In the genomic region with DNA sequence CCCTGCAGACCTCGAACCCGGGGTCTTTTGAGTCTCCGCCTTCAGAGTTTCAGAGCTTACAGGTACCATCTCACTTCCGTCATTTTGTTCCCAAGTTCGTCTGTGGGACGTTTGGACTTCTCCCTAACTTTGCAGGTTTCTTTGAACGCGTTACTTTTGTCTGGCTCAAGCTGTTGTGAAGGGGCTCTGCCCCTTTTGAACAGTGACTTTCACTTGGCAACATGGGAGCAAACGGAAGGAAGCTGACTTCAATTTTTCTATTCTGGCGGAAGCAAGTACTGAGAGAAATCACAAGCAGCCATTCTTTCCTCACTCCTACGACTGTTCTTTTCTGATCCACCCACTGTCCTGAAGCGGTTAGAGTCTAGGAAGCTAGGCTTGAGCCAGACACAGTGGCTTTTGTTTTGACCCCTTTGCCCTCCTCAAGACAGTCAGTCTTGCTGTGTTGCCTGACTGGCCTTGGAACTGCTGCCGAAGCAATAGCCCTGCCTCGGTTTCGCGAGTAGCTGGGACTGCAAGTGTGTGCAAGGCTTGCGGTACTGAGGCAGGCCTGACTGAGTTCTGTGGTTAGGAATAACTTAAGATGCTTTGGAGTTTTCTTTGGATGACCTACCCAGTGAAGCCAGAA, we compare ENCODE assay signal across 8 mouse cellular contexts. TPM values are rescaled to one million over a fixed set of nuclear protein-coding genes. Genes with fewer than 3 reads are reported as not detected.
DNase-seq lines count a peak whose midpoint lies in the region; ATAC-seq and TF ChIP-seq lines count a peak whose summit lies in the region.

No protein-coding gene starts in this region.

- 18% methylated on average over 17 of the region's 17 CpGs for WGBS in liver, adult 2 months
- WGBS in embryonic facial prominence, embryonic 11.5 days: 22% methylated on average over 17 of the region's 17 CpGs
- 28% methylated on average over 17 of the region's 17 CpGs for WGBS in hindbrain, embryonic 12.5 days
- WGBS in liver, embryonic 14.5 days (ENCODE audit: insufficient replicate concordance): 21% methylated on average over 17 of the region's 17 CpGs
- 23% methylated on average over 17 of the region's 17 CpGs for WGBS in stomach, embryonic 14.5 days

- H3K27ac ChIP-seq in liver, adult 2 months (replicated peaks; ENCODE audit: insufficient read depth, low read depth, low read length): peak overlapping the region; percentile 46
- H3K27ac ChIP-seq in embryonic facial prominence, embryonic 11.5 days (replicated peaks; ENCODE audit: low read depth, low read length): no peak overlapping the region
- no peak overlapping the region for H3K27ac ChIP-seq in hindbrain, embryonic 12.5 days
- H3K27ac ChIP-seq in liver, embryonic 14.5 days: peak overlapping the region; percentile 71
- peak overlapping the region; percentile 95; the same call in 1 of the 2 replicates for H3K27ac ChIP-seq in stomach, embryonic 14.5 days (ENCODE audit: low read length)

- no peak for TF ChIP-seq POLR2A in liver, adult 2 months (IDR thresholded peaks at IDR 0.05; ENCODE audit: extremely low read depth, insufficient read depth, low read length)

- peak; percentile 14 for DNase-seq in liver, adult 2 months (ENCODE audit: extremely low read depth, low read depth, low spot score)
- DNase-seq in liver: no peak
- DNase-seq in embryonic facial prominence, embryonic 11.5 days (ENCODE audit: low spot score): no peak
- DNase-seq in liver, embryonic 14.5 days (ENCODE audit: low read depth in 3 of 3, low spot score in 3 of 3): no peak
- DNase-seq in ovary, adult 18-20 months (ENCODE audit: low spot score): no peak
- DNase-seq in cerebellum, postnatal 25 days: no peak

- TF ChIP-seq CTCF in liver, adult 2 months (IDR thresholded peaks at IDR 0.05; ENCODE audit: low read depth, low read length): no peak
- no peak for TF ChIP-seq CTCF in liver, embryonic 14.5 days (IDR thresholded peaks at IDR 0.05; ENCODE audit: low read depth)

- H3K4me1 ChIP-seq in liver, adult 2 months (ENCODE audit: control insufficient read depth, insufficient read depth, low read length): peaks cover 14% of the 10 kb centered on the region
- no peaks in the 10 kb centered on the region for H3K4me1 ChIP-seq in embryonic facial prominence, embryonic 11.5 days (ENCODE audit: control insufficient read depth, insufficient read depth, low read length)
- H3K4me1 ChIP-seq in hindbrain, embryonic 12.5 days: peaks cover 19% of the 10 kb centered on the region
- H3K4me1 ChIP-seq in liver, embryonic 14.5 days (replicated peaks; ENCODE audit: control insufficient read depth in 2 of 2, insufficient read depth in 2 of 2, low read length in 1 of 2): peaks cover 17 to 22% of the 10 kb centered on the region in 2 experiments
- peaks cover 10% of the 10 kb centered on the region; the same call in 1 of the 2 replicates for H3K4me1 ChIP-seq in stomach, embryonic 14.5 days (ENCODE audit: control insufficient read depth, insufficient read depth, low read length)

- no peak for ATAC-seq in embryonic facial prominence, embryonic 11.5 days (replicated peaks; ENCODE audit: insufficient number of reproducible peaks, low FRiP score, low TSS enrichment, low read depth)
- ATAC-seq in hindbrain, embryonic 12.5 days (ENCODE audit: low FRiP score): no peak
- no peak for ATAC-seq in liver, embryonic 14.5 days (ENCODE audit: insufficient read depth)
- no peak for ATAC-seq in stomach, embryonic 14.5 days (ENCODE audit: insufficient number of reproducible peaks, insufficient read depth, low FRiP score, low read depth)

- H3K4me3 ChIP-seq in liver, adult 2 months (ENCODE audit: insufficient read depth, low read depth, low read length): peak overlapping the region; percentile 46
- H3K4me3 ChIP-seq in embryonic facial prominence, embryonic 11.5 days (ENCODE audit: low read depth, low read length): peak overlapping the region; percentile 93
- peak overlapping the region; percentile 93 for H3K4me3 ChIP-seq in hindbrain, embryonic 12.5 days
- peak overlapping the region; percentile 90 to 92 for H3K4me3 ChIP-seq in liver, embryonic 14.5 days (ENCODE audit: insufficient read depth in 1 of 2, low read depth in 2 of 2, low read length in 2 of 2)
- H3K4me3 ChIP-seq in stomach, embryonic 14.5 days (ENCODE audit: low read depth, low read length): peak overlapping the region; percentile 67

- H3K27me3 ChIP-seq in liver, adult 2 months (ENCODE audit: control insufficient read depth, insufficient read depth, low read length): no peaks in the 10 kb centered on the region
- no peaks in the 10 kb centered on the region for H3K27me3 ChIP-seq in embryonic facial prominence, embryonic 11.5 days (ENCODE audit: control insufficient read depth, insufficient read depth, low read length)
- no peaks in the 10 kb centered on the region for H3K27me3 ChIP-seq in hindbrain, embryonic 12.5 days
- H3K27me3 ChIP-seq in liver, embryonic 14.5 days (ENCODE audit: control insufficient read depth, insufficient read depth, low read length): no peaks in the 10 kb centered on the region
- H3K27me3 ChIP-seq in stomach, embryonic 14.5 days (ENCODE audit: control insufficient read depth, insufficient read depth, low read length): no peaks in the 10 kb centered on the region

- H3K9me3 ChIP-seq in embryonic facial prominence, embryonic 11.5 days (replicated peaks; ENCODE audit: control insufficient read depth, low read length): no peaks in the 10 kb centered on the region
- no peaks in the 10 kb centered on the region for H3K9me3 ChIP-seq in hindbrain, embryonic 12.5 days (replicated peaks)
- H3K9me3 ChIP-seq in liver, embryonic 14.5 days (ENCODE audit: control insufficient read depth, low read length): no peaks in the 10 kb centered on the region
- H3K9me3 ChIP-seq in stomach, embryonic 14.5 days (ENCODE audit: control insufficient read depth, low read depth, low read length): no peaks in the 10 kb centered on the region

- H3K36me3 ChIP-seq in liver, adult 2 months (ENCODE audit: control insufficient read depth, insufficient read depth, low read length): peaks cover 10% of the 10 kb centered on the region
- H3K36me3 ChIP-seq in embryonic facial prominence, embryonic 11.5 days (replicated peaks; ENCODE audit: control insufficient read depth, insufficient read depth, low read depth, low read length): no peaks in the 10 kb centered on the region; the same call in 1 of the 2 replicates
- peaks cover 29% of the 10 kb centered on the region for H3K36me3 ChIP-seq in hindbrain, embryonic 12.5 days
- peaks cover 16% of the 10 kb centered on the region for H3K36me3 ChIP-seq in liver, embryonic 14.5 days (replicated peaks; ENCODE audit: control insufficient read depth, insufficient read depth, low read depth)
- H3K36me3 ChIP-seq in stomach, embryonic 14.5 days (ENCODE audit: control insufficient read depth, insufficient read depth, low read length): peaks cover 24% of the 10 kb centered on the region; the same call in 1 of the 2 replicates

- no peak for TF ChIP-seq EP300 in liver, embryonic 14.5 days (IDR thresholded peaks at IDR 0.05; ENCODE audit: low read depth)

- H3K79me2 ChIP-seq in liver, adult 2 months (ENCODE audit: control insufficient read depth, insufficient read depth, low read length): peaks cover 18% of the 10 kb centered on the region; the same call in 1 of the 2 replicates

- H3K4me2 ChIP-seq in embryonic facial prominence, embryonic 11.5 days (ENCODE audit: low read depth, low read length): peak overlapping the region; percentile 50
- H3K4me2 ChIP-seq in hindbrain, embryonic 12.5 days (replicated peaks): peak overlapping the region; percentile 88
- peak overlapping the region; percentile 74 for H3K4me2 ChIP-seq in liver, embryonic 14.5 days (ENCODE audit: low read depth)
- peak overlapping the region; percentile 76 for H3K4me2 ChIP-seq in stomach, embryonic 14.5 days (replicated peaks; ENCODE audit: low read depth, low read length)

- H3K9ac ChIP-seq in liver, adult 2 months (ENCODE audit: low read depth, low read length): peak overlapping the region; percentile 24
- peak overlapping the region; percentile 96 for H3K9ac ChIP-seq in embryonic facial prominence, embryonic 11.5 days (replicated peaks; ENCODE audit: low read length)
- peak overlapping the region; percentile 97 for H3K9ac ChIP-seq in hindbrain, embryonic 12.5 days
- peak overlapping the region; percentile 89 for H3K9ac ChIP-seq in liver, embryonic 14.5 days (replicated peaks)
- peak overlapping the region; percentile 89 for H3K9ac ChIP-seq in stomach, embryonic 14.5 days (replicated peaks; ENCODE audit: low read depth, low read length)

RNA-seq across cellular contexts. Expression of a gene that starts 0.8 kb away (rescaled TPM):
- 46.5 and 62.0 TPM in 2 replicates for total RNA-seq in liver, adult 2 months (2014; rRNA removed)
- 66.3 and 70.4 TPM in 2 replicates for polyA plus RNA-seq in liver, adult 2 months (2012; rRNA removed)
- 68.4 and 70.2 TPM in 2 replicates for polyA plus RNA-seq in embryonic facial prominence, embryonic 11.5 days (2014; fragmentation: Nextera tagmentation; extraction: Ambion mirVana)
- 69.4 and 69.8 TPM in 2 replicates for polyA plus RNA-seq in hindbrain, embryonic 12.5 days (2016; fragmentation: Nextera tagmentation; extraction: Ambion mirVana)
- 26.4 and 33.2 TPM in 2 replicates for polyA plus RNA-seq in liver, embryonic 14.5 days (2012; rRNA removed)
- polyA plus RNA-seq in liver, embryonic 14.5 days (2014; fragmentation: Nextera tagmentation; extraction: Ambion mirVana): 42.8 and 45.4 TPM in 2 replicates
- 109 and 112 TPM in 2 replicates for polyA plus RNA-seq in stomach, embryonic 14.5 days (2014; fragmentation: Nextera tagmentation; extraction: Ambion mirVana)

RNA-seq across cellular contexts. Expression of a gene that starts 5.6 kb away (rescaled TPM):
- total RNA-seq in liver, adult 2 months (2014; rRNA removed): 0.09 and 0.47 TPM in 2 replicates
- 0.18 and 0.24 TPM in 2 replicates for polyA plus RNA-seq in liver, adult 2 months (2012; rRNA removed)
- polyA plus RNA-seq in embryonic facial prominence, embryonic 11.5 days (2014; fragmentation: Nextera tagmentation; extraction: Ambion mirVana): 0.38 and 0.84 TPM in 2 replicates
- 0.50 and 0.52 TPM in 2 replicates for polyA plus RNA-seq in hindbrain, embryonic 12.5 days (2016; fragmentation: Nextera tagmentation; extraction: Ambion mirVana)
- 0.34 and 0.39 TPM in 2 replicates for polyA plus RNA-seq in liver, embryonic 14.5 days (2012; rRNA removed)
- polyA plus RNA-seq in liver, embryonic 14.5 days (2014; fragmentation: Nextera tagmentation; extraction: Ambion mirVana): 0.19 and 0.23 TPM in 2 replicates
- polyA plus RNA-seq in stomach, embryonic 14.5 days (2014; fragmentation: Nextera tagmentation; extraction: Ambion mirVana): 0.59 and 1.6 TPM in 2 replicates

RNA-seq across cellular contexts. Expression of a gene that starts 6.7 kb away (rescaled TPM):
- total RNA-seq in liver, adult 2 months (2014; rRNA removed): 1.1 and 2.1 TPM in 2 replicates
- 7.0 and 7.9 TPM in 2 replicates for polyA plus RNA-seq in liver, adult 2 months (2012; rRNA removed)
- polyA plus RNA-seq in embryonic facial prominence, embryonic 11.5 days (2014; fragmentation: Nextera tagmentation; extraction: Ambion mirVana): 2.6 and 3.5 TPM in 2 replicates
- 2.4 and 3.2 TPM in 2 replicates for polyA plus RNA-seq in hindbrain, embryonic 12.5 days (2016; fragmentation: Nextera tagmentation; extraction: Ambion mirVana)
- polyA plus RNA-seq in liver, embryonic 14.5 days (2012; rRNA removed): 2.0 and 3.4 TPM in 2 replicates
- polyA plus RNA-seq in liver, embryonic 14.5 days (2014; fragmentation: Nextera tagmentation; extraction: Ambion mirVana): 2.0 and 2.9 TPM in 2 replicates
- 3.7 and 3.9 TPM in 2 replicates for polyA plus RNA-seq in stomach, embryonic 14.5 days (2014; fragmentation: Nextera tagmentation; extraction: Ambion mirVana)

RNA-seq across cellular contexts. Expression of a gene that starts 8.6 kb away (rescaled TPM):
- total RNA-seq in liver, adult 2 months (2014; rRNA removed): 16.8 and 32.6 TPM in 2 replicates
- 42.0 and 53.0 TPM in 2 replicates for polyA plus RNA-seq in liver, adult 2 months (2012; rRNA removed)
- 85.0 and 86.9 TPM in 2 replicates for polyA plus RNA-seq in embryonic facial prominence, embryonic 11.5 days (2014; fragmentation: Nextera tagmentation; extraction: Ambion mirVana)
- 79.0 and 91.0 TPM in 2 replicates for polyA plus RNA-seq in hindbrain, embryonic 12.5 days (2016; fragmentation: Nextera tagmentation; extraction: Ambion mirVana)
- polyA plus RNA-seq in liver, embryonic 14.5 days (2012; rRNA removed): 13.5 and 27.6 TPM in 2 replicates
- 22.6 and 27.9 TPM in 2 replicates for polyA plus RNA-seq in liver, embryonic 14.5 days (2014; fragmentation: Nextera tagmentation; extraction: Ambion mirVana)
- polyA plus RNA-seq in stomach, embryonic 14.5 days (2014; fragmentation: Nextera tagmentation; extraction: Ambion mirVana): 93.6 and 105 TPM in 2 replicates

RNA-seq across cellular contexts. Expression of a gene that starts 15.9 kb away (rescaled TPM):
- 10.1 and 10.3 TPM in 2 replicates for total RNA-seq in liver, adult 2 months (2014; rRNA removed)
- 9.8 and 10.5 TPM in 2 replicates for polyA plus RNA-seq in liver, adult 2 months (2012; rRNA removed)
- polyA plus RNA-seq in embryonic facial prominence, embryonic 11.5 days (2014; fragmentation: Nextera tagmentation; extraction: Ambion mirVana): 62.5 and 63.6 TPM in 2 replicates
- 63.7 and 65.4 TPM in 2 replicates for polyA plus RNA-seq in hindbrain, embryonic 12.5 days (2016; fragmentation: Nextera tagmentation; extraction: Ambion mirVana)
- 11.6 and 13.4 TPM in 2 replicates for polyA plus RNA-seq in liver, embryonic 14.5 days (2012; rRNA removed)
- 15.5 and 16.6 TPM in 2 replicates for polyA plus RNA-seq in liver, embryonic 14.5 days (2014; fragmentation: Nextera tagmentation; extraction: Ambion mirVana)
- 54.8 and 55.8 TPM in 2 replicates for polyA plus RNA-seq in stomach, embryonic 14.5 days (2014; fragmentation: Nextera tagmentation; extraction: Ambion mirVana)

Comparison
In these comparisons a context has a peak if more than half of its experiments do, and no peak if none do; other contexts are left out.
1. H3K27ac ChIP-seq: peak in liver, adult 2 months (single experiment), liver, embryonic 14.5 days (single experiment) and stomach, embryonic 14.5 days (single experiment); none in embryonic facial prominence, embryonic 11.5 days (single experiment) and hindbrain, embryonic 12.5 days (single experiment).
2. H3K9ac ChIP-seq: peak in every context shown above with its lines; median percentile 97 in hindbrain, embryonic 12.5 days; 96 in embryonic facial prominence, embryonic 11.5 days; 89 in liver, embryonic 14.5 days; 89 in stomach, embryonic 14.5 days; 24 in liver, adult 2 months.
3. Peak in every context shown above with its lines, with median percentiles within 50 percentile points of each other: H3K4me3 ChIP-seq and H3K4me2 ChIP-seq.